8 mouse cellular contexts compared by ENCODE assay signal in genomic region chr16:32147589-32148207, GRCm38 (mm10). TPM values are rescaled to one million over a fixed set of nuclear protein-coding genes. Genes with fewer than 3 reads are reported as not detected.
DNase-seq lines count a peak whose midpoint lies in the region; ATAC-seq and TF ChIP-seq lines count a peak whose summit lies in the region.

No protein-coding gene starts in this region.

- H3K36me3 ChIP-seq in forebrain, embryonic 12.5 days (replicated peaks) = peaks cover 3% of the 10 kb centered on the region; the same call in 1 of the 2 replicates
- no peaks in the 10 kb centered on the region for H3K36me3 ChIP-seq in limb, embryonic 14.5 days (ENCODE audit: control insufficient read depth, insufficient read depth, low read length)

- ATAC-seq in forebrain, embryonic 12.5 days (ENCODE audit: low FRiP score) = 0 out of 2 replicates have a peak, but pooled peaks have one; percentile 39
- ATAC-seq in limb, embryonic 14.5 days (ENCODE audit: low FRiP score, low read depth) = no peak
- ATAC-seq in frontal cortex, adult (ENCODE audit: low TSS enrichment) = no peak

- peak; percentile 47 to 49 for DNase-seq in cerebellum, postnatal 25 days
- DNase-seq in cerebellum, adult 11-12 months = no peak
- peak; percentile 15 for DNase-seq in 3T3-L1 (ENCODE audit: low read depth, low spot score)
- no peak for DNase-seq in limb, embryonic 14.5 days (ENCODE audit: low spot score)
- no peak for DNase-seq in urinary bladder, postnatal 25 days (ENCODE audit: low spot score)
- no peak for DNase-seq in thymus, postnatal 10 days (ENCODE audit: low spot score in 2 of 2)

- 62% methylated on average over 12 of the region's 13 CpGs for WGBS in forebrain, embryonic 12.5 days
- 57% methylated on average over 10 of the region's 13 CpGs for WGBS in limb, embryonic 14.5 days

- TF ChIP-seq POLR2A in limb, embryonic 14.5 days (IDR thresholded peaks at IDR 0.05; ENCODE audit: borderline replicate concordance, extremely low read depth, insufficient read depth, insufficient read length) = no peak

- no peak overlapping the region for H3K9ac ChIP-seq in forebrain, embryonic 12.5 days
- H3K9ac ChIP-seq in limb, embryonic 14.5 days (ENCODE audit: low read depth, low read length, severe bottlenecking) = no peak overlapping the region

- H3K9me3 ChIP-seq in forebrain, embryonic 12.5 days = 0 out of 2 replicates have a peak, but pooled peaks cover 4% of the 10 kb centered on the region
- no peaks in the 10 kb centered on the region for H3K9me3 ChIP-seq in limb, embryonic 14.5 days (ENCODE audit: control insufficient read depth, low read length)

- H3K4me2 ChIP-seq in forebrain, embryonic 12.5 days = 0 out of 2 replicates have a peak overlapping the region, but pooled peaks have one; percentile 25
- H3K4me2 ChIP-seq in limb, embryonic 14.5 days (replicated peaks; ENCODE audit: low read depth, low read length, severe bottlenecking) = peak overlapping the region; percentile 36

- no peak overlapping the region for H3K27ac ChIP-seq in forebrain, embryonic 12.5 days
- no peak overlapping the region for H3K27ac ChIP-seq in limb, embryonic 14.5 days (replicated peaks; ENCODE audit: low read depth, low read length)

- no peaks in the 10 kb centered on the region for H3K4me1 ChIP-seq in forebrain, embryonic 12.5 days
- no peaks in the 10 kb centered on the region for H3K4me1 ChIP-seq in limb, embryonic 14.5 days (ENCODE audit: control insufficient read depth, insufficient read depth, low read length)

- no peaks in the 10 kb centered on the region for H3K27me3 ChIP-seq in forebrain, embryonic 12.5 days
- no peaks in the 10 kb centered on the region for H3K27me3 ChIP-seq in limb, embryonic 14.5 days (ENCODE audit: control insufficient read depth, insufficient read depth, low read length)

- H3K4me3 ChIP-seq in forebrain, embryonic 12.5 days (replicated peaks) = no peak overlapping the region; the same call in 1 of the 2 replicates
- no peak overlapping the region for H3K4me3 ChIP-seq in limb, embryonic 14.5 days (replicated peaks; ENCODE audit: low read length)

RNA-seq across cellular contexts. Expression of gene Nrros, which starts 17.7 kb away (rescaled TPM):
- 6.8 and 7.4 TPM in 2 replicates for polyA plus RNA-seq in forebrain, embryonic 12.5 days (2016; fragmentation: Nextera tagmentation; extraction: Ambion mirVana)
- 14.2 and 18.2 TPM in 2 replicates for polyA plus RNA-seq in limb, embryonic 14.5 days (2012; rRNA removed)
- 20.1 and 20.2 TPM in 2 replicates for polyA plus RNA-seq in limb, embryonic 14.5 days (2014; fragmentation: Nextera tagmentation; extraction: Ambion mirVana)

RNA-seq across cellular contexts. Expression of gene Bex6, which starts 31.9 kb away (rescaled TPM):
- not detected in 2 replicates for polyA plus RNA-seq in forebrain, embryonic 12.5 days (2016; fragmentation: Nextera tagmentation; extraction: Ambion mirVana)
- polyA plus RNA-seq in limb, embryonic 14.5 days (2012; rRNA removed) = 0.08 TPM in 1 of 2 replicates, not detected in the other
- 0.19 TPM in 1 of 2 replicates, not detected in the other for polyA plus RNA-seq in limb, embryonic 14.5 days (2014; fragmentation: Nextera tagmentation; extraction: Ambion mirVana)

RNA-seq across cellular contexts. Expression of gene Cep19, which starts 48.1 kb away (rescaled TPM):
- 39.7 and 43.8 TPM in 2 replicates for polyA plus RNA-seq in forebrain, embryonic 12.5 days (2016; fragmentation: Nextera tagmentation; extraction: Ambion mirVana)
- 11.5 and 15.6 TPM in 2 replicates for polyA plus RNA-seq in limb, embryonic 14.5 days (2012; rRNA removed)
- 28.4 and 32.2 TPM in 2 replicates for polyA plus RNA-seq in limb, embryonic 14.5 days (2014; fragmentation: Nextera tagmentation; extraction: Ambion mirVana)

RNA-seq across cellular contexts. Expression of gene Pigx, which starts 48.2 kb away (rescaled TPM):
- 127 and 133 TPM in 2 replicates for polyA plus RNA-seq in forebrain, embryonic 12.5 days (2016; fragmentation: Nextera tagmentation; extraction: Ambion mirVana)
- polyA plus RNA-seq in limb, embryonic 14.5 days (2012; rRNA removed) = 71.1 and 74.9 TPM in 2 replicates
- polyA plus RNA-seq in limb, embryonic 14.5 days (2014; fragmentation: Nextera tagmentation; extraction: Ambion mirVana) = 104 and 105 TPM in 2 replicates

Comparison
In these comparisons a context has a peak if more than half of its experiments do, and no peak if none do; other contexts are left out.
1. DNase-seq: peak in cerebellum, postnatal 25 days (2 of 2) and 3T3-L1 (single experiment); none in cerebellum, adult 11-12 months (single experiment), limb, embryonic 14.5 days (single experiment), urinary bladder, postnatal 25 days (single experiment) and thymus, postnatal 10 days (0 of 2).